Mouse (Mus musculus): ENCODE data around the gene Plxna4.
"Not testable (repeated sequence)": the region's sequence is repeated elsewhere in the genome, so short reads cannot be mapped to it uniquely, and the experiment has no call there.

Gene Plxna4

GRCm38 (mm10) chr6:32540155-32540554 lies 47.8 kb downstream of the Plxna4 start:
- no peak for DNase-seq (ENCODE audit: low read depth)

DNA sequence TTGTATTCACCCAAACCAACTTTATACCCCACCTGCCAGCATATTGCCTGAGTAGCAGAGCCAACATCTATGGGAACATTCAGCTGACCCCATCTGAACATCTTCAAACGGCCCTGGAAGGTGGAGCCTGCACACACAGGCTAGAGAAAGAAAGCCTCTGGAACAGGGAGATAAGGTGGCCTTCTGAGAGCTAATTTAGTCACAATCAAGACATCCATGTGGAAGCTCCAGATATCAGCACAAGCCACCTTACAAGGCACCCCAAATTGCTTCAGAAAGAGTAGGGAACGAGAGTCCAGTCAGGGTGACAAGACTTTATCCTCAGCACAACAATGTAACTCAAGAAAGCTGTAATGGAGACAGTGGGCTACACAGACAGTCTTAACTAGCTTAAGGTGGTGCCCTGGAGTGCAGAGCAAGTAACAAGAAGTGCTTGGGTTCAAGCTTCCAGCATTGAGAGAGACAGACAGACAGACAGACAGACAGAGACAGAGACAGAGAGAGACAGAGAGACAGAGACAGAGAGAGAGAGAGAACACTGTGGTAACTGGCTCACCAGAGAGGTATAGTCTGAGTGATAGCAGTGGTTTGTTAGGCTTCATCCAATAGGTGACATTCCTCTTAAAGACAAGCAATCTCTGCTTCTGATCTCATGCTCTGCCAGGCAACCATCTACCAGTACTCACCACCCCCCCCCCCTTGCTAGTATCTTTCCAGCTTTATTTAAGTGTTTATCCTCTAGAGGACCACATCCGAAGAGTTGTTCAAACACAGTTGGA lies 53.8 kb downstream of the Plxna4 start:
- no peak for DNase-seq (ENCODE audit: low read depth)

GRCm38 (mm10) chr6:32528081-32528570 lies 59.9 kb downstream of the Plxna4 start:
- no peak for DNase-seq (ENCODE audit: low read depth)

GRCm38 (mm10) chr6:32527518-32527917 lies 60.5 kb downstream of the Plxna4 start:
- DNase-seq (ENCODE audit: low read depth), result no peak

DNA sequence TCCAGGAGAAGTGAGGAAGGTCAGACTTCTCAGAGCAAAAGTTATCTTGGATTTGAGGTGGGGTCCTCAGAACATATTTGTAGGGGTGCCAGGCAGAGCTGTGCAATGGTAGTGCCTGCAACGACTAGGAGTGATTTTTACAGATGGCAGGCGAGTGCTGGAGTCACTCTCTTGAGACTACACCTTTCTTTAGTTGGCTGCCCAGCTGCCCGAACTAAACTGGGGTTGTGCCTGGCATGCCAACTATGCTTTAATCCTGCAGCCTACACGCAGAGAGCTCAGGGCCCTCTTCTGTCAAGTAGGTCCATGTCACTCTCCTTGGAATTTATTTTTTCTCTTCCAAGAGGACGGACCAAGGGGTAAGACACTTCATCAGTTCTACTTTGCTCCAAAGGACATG lies 61.2 kb downstream of the Plxna4 start:
- DNase-seq (ENCODE audit: low read depth), result no peak

- DNase-seq (ENCODE audit: low read depth), result no peak
Observed at GRCm38 (mm10) chr6:32520097-32520496, 67.9 kb downstream of the Plxna4 start.

GRCm38 (mm10) chr6:32518617-32519016 lies 69.4 kb downstream of the Plxna4 start:
- no peak for DNase-seq (ENCODE audit: low read depth)

DNA sequence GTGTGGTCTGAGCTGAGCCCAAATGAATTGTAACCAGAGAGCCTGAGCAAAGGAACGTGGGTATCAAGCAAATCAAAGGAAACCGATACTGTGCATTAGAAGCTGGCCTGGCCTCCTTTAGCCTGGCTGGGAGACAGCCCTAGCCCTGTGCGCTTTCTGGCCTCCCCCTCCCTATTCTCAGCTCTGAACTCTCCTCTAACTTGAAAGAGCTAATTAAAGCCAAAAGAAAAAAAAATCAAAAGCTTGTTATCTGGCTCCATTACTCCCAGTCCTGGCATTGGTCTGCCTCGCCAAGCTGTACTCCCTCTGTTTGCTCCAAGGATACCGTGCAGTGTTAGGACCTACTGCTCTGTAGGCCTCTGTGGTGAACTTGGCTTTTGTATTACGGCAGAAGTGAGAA lies 73.9 kb downstream of the Plxna4 start:
- no peak for DNase-seq (ENCODE audit: low read depth)

DNA sequence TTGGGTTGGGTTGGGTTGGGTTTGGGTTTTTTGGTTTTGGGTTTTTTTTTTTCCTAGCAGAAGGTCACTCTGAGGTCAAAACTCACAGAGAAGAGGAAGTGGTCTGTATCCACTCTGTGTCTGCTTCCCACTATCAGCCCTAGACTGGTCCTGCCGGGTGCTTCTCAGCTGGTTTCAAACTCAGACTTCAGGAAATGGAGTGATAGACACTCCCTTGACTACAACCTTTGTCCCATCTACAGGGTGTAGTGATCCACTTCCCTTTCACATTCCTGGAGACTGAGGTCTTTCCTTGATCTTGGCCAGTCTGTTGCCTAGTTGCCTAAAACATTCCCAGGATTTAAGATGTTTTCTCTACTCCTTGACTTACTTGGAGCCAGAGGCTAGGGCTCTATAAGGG lies 76.0 kb downstream of the Plxna4 start:
- DNase-seq (ENCODE audit: low read depth), result no peak

DNA sequence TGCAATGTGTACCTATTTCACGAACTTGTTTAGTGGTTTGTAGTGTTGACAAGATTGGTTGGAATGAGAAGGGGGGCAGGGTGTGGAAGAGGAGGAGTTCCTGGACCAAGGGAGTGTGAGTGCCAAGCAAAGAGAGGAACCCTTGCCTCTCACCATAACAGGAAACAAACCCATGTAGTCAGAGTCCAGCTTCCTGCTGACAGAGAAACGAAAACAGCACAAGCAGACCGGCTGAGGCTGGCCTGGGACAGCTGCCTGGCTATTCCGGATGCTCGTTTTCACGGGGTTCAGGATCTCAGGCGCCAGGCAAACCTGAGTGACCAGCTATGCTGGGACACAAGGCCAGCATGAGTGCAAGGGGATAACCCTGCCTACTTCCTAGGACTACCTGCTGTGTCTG lies 77.1 kb downstream of the Plxna4 start:
- no peak for DNase-seq (ENCODE audit: low read depth)

DNA sequence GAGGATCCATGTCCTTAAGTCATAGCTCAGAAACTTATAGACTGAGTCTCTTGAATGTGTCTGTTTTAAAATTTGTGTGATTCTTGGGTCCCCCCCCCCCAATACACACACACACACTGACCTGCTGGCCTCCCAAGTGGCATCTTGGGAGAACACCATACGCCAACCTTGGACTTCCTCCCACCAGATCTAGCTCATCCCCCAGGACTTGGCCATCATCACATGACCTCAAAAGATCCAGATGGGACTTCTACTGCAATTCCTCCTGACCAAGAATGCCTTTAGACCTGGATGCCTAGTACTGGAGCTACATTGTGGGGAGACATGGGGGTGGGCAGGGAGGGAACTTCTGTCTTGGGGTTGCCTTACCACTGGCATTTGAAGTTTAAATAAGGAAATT lies 77.5 kb downstream of the Plxna4 start:
- no peak for DNase-seq (ENCODE audit: low read depth)

- DNase-seq (ENCODE audit: low read depth), result no peak
Observed at GRCm38 (mm10) chr6:32509046-32509445, 78.9 kb downstream of the Plxna4 start.

- DNase-seq (ENCODE audit: low read depth), result no peak
Observed at GRCm38 (mm10) chr6:32504963-32505362, 83.0 kb downstream of the Plxna4 start.

GRCm38 (mm10) chr6:32501186-32501585 lies 86.8 kb downstream of the Plxna4 start:
- DNase-seq (ENCODE audit: low read depth), result not testable (repeated sequence)

DNA sequence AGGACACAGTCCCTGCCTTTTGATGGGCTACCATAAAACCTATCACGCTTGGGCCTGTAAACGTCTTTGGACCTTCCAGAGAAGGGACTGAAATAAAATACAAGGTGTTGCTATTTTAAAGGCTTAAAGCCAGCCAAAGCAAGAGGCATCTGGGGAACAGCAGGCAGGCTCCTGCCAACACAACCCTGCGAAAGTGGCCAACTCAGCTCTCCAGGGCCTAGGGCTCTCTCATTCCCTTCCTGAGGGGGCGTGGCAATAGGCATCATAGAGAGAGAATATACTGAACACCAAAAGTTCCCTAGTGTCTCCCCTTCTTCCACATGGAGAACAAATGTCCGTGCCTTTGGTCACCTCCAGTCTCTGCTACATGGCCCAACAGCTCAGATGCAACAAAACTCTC lies 89.9 kb downstream of the Plxna4 start:
- no peak for DNase-seq (ENCODE audit: low read depth)

- DNase-seq (ENCODE audit: low read depth), result no peak
Observed at GRCm38 (mm10) chr6:32496109-32496508, 91.9 kb downstream of the Plxna4 start.

- no peak for DNase-seq (ENCODE audit: low read depth)
Observed at GRCm38 (mm10) chr6:32495532-32495931, 92.5 kb downstream of the Plxna4 start.

DNA sequence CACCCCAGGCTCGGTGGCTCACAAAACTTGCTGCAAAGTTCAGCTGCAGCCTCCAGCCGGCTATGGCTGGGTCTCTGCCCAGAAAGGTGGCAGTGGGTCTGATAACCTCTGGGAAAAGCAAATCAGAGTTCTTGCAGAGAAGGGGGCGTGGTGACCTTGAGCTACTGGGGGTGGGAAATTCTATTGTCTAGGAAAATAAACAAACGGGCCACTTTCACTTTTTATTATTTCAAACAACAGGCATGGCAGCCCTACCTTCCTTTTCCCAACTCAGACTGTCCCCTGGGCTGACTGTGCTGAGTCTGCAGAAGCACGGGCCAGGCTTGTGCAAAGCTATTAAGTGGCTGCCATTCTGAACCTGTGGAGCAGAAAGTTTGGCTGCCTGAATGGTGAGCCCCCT lies 94.4 kb downstream of the Plxna4 start:
- no peak for DNase-seq (ENCODE audit: low read depth)

DNA sequence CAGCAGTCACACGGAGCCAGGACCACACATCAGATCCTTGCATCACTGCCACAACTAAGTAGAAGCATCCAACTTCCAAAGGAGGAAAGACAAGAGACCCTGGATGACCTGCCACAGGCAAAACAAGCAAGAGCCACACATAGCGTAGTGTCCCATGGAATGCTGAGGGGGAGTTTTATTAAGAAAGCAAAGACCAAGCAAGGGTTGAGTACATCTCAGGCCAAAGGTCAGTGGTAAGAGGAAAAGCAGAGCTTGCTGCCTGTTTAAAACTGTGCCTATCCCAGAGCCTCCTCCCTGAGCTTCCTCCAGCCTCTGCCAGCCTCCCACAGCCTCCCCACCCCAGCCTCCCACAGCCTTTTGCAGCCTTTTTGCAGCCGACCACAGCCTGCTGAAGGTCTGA lies 100.9 kb downstream of the Plxna4 start:
- DNase-seq (ENCODE audit: low read depth), result no peak

- DNase-seq (ENCODE audit: low read depth), result no peak
Observed at GRCm38 (mm10) chr6:32482469-32482868, 105.5 kb downstream of the Plxna4 start.

DNA sequence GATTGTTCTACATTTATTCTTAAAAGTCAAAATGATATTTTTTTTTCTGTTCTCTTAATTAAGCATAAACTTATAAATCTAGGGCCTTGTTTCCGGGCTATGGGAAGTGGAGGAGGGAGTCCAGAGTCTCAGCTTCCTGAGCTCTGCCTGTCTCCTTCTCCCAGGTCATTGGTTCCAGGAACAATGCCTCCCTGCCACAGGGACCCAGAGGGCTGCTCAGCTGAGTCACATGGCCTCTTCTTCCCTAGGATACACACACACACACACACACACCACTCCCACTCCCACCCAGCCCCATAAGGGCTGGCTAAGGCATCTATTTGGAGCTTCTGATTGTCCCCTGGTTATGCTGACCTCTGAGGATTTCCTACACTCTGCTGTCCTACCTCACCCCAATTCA lies 107.3 kb downstream of the Plxna4 start:
- no peak for DNase-seq (ENCODE audit: low read depth)

DNA sequence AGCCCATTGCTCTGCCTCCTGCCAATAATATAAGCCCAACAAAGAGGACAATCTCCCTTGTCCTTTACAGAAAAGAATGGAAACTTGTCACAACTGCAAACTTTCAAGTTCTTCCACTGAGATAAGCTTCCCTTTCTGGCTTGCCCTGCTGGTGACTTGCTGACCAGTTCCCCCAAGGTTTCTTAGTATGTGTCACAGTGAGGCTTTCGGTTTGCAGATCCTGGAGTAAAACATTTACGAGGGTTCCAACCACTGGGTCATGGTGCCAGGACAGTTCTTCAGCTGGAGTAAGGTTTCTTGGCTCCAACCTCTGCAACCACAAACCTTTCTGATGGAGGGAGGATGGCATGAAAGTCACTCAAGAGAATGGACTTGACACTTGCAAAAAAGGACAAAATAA lies 108.2 kb downstream of the Plxna4 start:
- no peak for DNase-seq (ENCODE audit: low read depth)

- DNase-seq (ENCODE audit: low read depth), result no peak
Observed at GRCm38 (mm10) chr6:32479193-32479758, 108.7 kb downstream of the Plxna4 start.

- no peak for DNase-seq (ENCODE audit: low read depth)
Observed at GRCm38 (mm10) chr6:32475958-32476357, 112.0 kb downstream of the Plxna4 start.

All from induced T-regulatory cell, adult 2 months (primary cell).